Mouse (Mus musculus): ENCODE results near the gene Heca.

GRCm38 (mm10) chr10:17860701-17861480, 87.0 kb downstream of the Heca start:
- TF ChIP-seq POLR2A (IDR thresholded peaks at IDR 0.05; ENCODE audit: extremely low read depth, insufficient read depth, low read length) (no peak), CTCF (IDR thresholded peaks at IDR 0.05; ENCODE audit: extremely low read depth, insufficient read depth, low read length) (no peak)

All from cortical plate, adult 2 months (tissue).